Mouse (Mus musculus) testis, adult 2 months (tissue): Measurements from ENCODE around the gene Tmem51. TPM values are rescaled to one million over a fixed set of nuclear protein-coding genes. Genes with fewer than 3 reads are reported as not detected.

Experiments
- H3K27ac ChIP-seq: fragments of 200-500 bp; 2 replicates; pipeline ENCODE4 v1.5.1; 2012; ENCODE audit warnings: low read depth, low read length; ENCODE audit not compliant: control insufficient read depth, insufficient read depth
- H3K27me3 ChIP-seq: fragments of 200-500 bp; 2 replicates; pipeline ENCODE4 v1.6.1; 2012; ENCODE audit warnings: mild to moderate bottlenecking, low read length, moderate library complexity; ENCODE audit not compliant: control insufficient read depth, insufficient read depth
- H3K36me3 ChIP-seq: fragments of 200-500 bp; 2 replicates; pipeline ENCODE4 v1.6.1; 2012; ENCODE audit warnings: mild to moderate bottlenecking, low read length; ENCODE audit not compliant: control insufficient read depth, insufficient read depth
- H3K4me1 ChIP-seq: fragments of 200-500 bp; 2 replicates; pipeline ENCODE4 v1.6.1; 2012; ENCODE audit warnings: low read length; ENCODE audit not compliant: control insufficient read depth, insufficient read depth
- H3K4me3 ChIP-seq: fragments of 200-500 bp; 2 replicates; pipeline ENCODE4 v1.5.1; 2012; ENCODE audit warnings: low read depth, mild to moderate bottlenecking, low read length, moderate library complexity, mixed read lengths; ENCODE audit not compliant: control insufficient read depth
- CTCF ChIP-seq: fragments of 200-500 bp; IDR thresholded peaks from 2 replicates; pipeline ENCODE4 v1.5.1; 2012; ENCODE audit warnings: low read depth, mild to moderate bottlenecking, inconsistent platforms, low read length, moderate library complexity; ENCODE audit not compliant: control insufficient read depth, insufficient read depth, insufficient replicate concordance
- POLR2A ChIP-seq: fragments of 200-500 bp; IDR thresholded peaks from 2 replicates; pipeline ENCODE4 v1.6.1; 2012; ENCODE audit warnings: low read depth, mild to moderate bottlenecking, inconsistent platforms, low read length, moderate library complexity; ENCODE audit not compliant: control insufficient read depth
- polyA plus RNA-seq: library from polyadenylated mRNA; depleted of rRNA; stranded (reverse); fragments of >200 nt; gene quantifications from 2 replicates; pipeline ENCODE4 v1.2.3, GENCODE M21; 2012

Tmem51 gene
- polyA plus RNA-seq, 1 experiment, result 2.3 TPM

DNA sequence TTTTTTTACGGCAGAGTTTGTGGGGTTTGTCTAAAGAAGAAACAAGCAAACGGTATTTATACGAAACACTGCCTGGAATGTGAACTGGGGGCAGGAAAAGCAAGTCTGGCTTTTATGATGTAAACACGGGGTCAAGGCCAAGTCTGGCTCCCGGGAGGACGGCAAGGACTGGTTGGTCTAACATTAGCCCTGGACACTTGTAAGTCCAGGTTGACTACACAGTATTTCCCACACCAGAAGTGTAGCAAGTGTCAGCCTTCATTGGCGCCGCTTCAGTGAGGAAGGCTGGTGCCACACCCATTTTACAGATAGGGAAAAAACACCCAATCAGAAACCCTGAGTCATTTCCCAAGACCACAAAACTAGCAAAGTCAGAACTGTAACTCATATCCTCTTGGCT lies 18.8 kb downstream of the Tmem51 start:
- no peak for TF ChIP-seq POLR2A
- no peak for TF ChIP-seq CTCF
- no peaks in the 10 kb centered on the region for H3K4me1 ChIP-seq
- no peaks in the 10 kb centered on the region for H3K27me3 ChIP-seq

DNA sequence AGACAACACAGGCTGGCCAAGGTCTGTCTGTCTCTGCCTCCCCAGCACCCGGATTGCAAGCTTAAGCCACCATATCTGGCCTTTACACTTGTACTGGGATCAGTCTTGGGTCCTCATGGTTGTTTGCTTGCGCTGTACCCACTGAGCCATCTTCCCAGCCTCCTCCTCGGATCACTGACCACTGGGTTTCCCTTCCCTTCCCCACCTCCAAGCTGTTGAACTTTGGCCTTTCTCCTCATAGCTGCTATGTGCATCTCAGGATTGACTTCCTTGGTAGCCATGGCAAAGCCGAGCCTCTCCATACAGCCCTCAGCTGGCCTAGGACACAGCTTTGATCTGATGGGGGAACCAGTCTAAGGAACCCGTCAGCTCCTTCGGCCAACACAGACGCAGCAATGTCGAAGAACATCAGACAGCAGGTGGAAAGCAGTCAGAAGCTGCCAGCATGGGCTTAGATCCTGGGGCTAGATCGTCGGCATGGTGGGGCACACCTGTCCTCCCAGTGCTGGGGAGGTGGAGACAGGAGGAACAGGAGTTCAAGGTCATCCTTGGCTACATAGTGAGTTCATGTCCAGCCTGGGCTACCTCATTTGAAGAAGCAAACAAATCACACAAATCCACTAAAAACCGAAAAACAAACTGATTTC lies 19.4 kb downstream of the Tmem51 start:
- H3K27ac ChIP-seq, result no peak overlapping the region
- TF ChIP-seq CTCF, result no peak
- TF ChIP-seq POLR2A, result no peak

More for the DNA sequence above, 18.8 kb downstream of the Tmem51 start:
- no peak overlapping the region for H3K4me3 ChIP-seq
- no peaks in the 10 kb centered on the region for H3K36me3 ChIP-seq
- H3K27ac ChIP-seq, result no peak overlapping the region

DNA sequence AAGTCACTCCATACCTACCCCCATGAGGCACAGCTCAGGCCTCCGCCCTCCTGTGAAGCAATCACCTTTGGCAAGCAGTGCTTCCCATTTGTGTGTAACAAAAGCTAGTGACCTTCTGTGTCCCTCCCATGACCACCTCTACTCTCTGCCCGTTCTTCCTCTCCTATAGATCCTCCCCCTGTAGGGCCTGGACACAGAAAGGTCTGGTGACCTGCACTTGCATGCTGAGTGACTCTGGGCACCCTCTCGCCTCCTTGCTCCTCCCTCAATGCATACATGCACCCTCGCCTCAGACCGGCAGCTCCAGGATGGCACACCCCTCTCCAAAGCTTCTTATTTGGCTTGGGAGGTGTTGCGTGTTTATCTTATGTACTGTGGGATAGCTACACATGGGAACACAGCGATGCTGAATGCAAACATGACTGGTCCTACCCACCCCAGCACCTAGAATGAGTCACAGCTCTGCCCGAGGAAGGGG lies 21.0 kb downstream of the Tmem51 start:
- TF ChIP-seq CTCF, result no peak
- TF ChIP-seq POLR2A, result no peak
- H3K36me3 ChIP-seq, result no peaks in the 10 kb centered on the region
- H3K27ac ChIP-seq, result no peak overlapping the region
- H3K4me3 ChIP-seq, result no peak overlapping the region
- no peaks in the 10 kb centered on the region for H3K4me1 ChIP-seq
- no peaks in the 10 kb centered on the region for H3K27me3 ChIP-seq

More for the DNA sequence above, 19.4 kb downstream of the Tmem51 start:
- Histone ChIP-seq H3K4me1 (no peaks in the 10 kb centered on the region), H3K4me3 (no peak overlapping the region), H3K36me3 (no peaks in the 10 kb centered on the region), H3K27me3 (no peaks in the 10 kb centered on the region)

DNA sequence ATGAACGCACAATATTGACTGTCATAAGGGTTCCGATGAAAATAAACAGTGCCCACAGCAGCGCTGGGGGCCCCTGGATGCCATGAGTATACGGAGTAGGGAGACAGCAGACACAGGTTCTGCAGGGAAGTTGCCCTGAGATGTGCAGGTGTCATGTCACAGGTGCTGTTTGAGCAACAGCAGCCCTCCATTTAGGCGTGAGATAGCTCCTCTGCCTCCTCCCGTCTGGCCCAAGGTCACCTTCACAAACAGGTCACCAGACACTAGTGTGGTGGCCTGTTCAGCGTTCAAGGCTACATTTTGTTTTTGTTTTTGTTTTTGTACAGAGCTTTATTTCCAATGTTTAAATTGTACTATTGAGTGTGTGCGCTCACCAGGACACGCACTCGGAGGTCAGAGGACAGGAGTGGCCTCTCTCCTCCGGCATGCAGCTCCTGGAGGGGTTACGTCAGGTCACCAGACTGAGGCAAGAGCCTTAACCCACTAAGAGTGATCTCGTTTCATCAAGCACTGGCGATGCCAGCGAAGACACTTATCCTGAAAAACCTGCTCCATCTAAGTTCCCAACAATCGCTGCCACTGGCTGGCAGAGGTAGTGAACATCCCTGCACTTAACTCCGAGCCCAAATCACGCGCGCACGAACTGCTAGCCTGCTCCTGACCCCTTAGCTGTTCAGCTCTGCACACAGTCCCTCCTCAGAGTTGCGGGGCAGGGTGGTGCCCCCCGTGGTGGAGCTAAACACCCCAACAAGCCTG lies 22.4 kb downstream of the Tmem51 start:
- TF ChIP-seq POLR2A, result no peak
- TF ChIP-seq CTCF, result no peak
- H3K27ac ChIP-seq, result no peak overlapping the region
- no peak overlapping the region for H3K4me3 ChIP-seq
- H3K36me3 ChIP-seq, result no peaks in the 10 kb centered on the region
- H3K4me1 ChIP-seq, result no peaks in the 10 kb centered on the region
- no peaks in the 10 kb centered on the region for H3K27me3 ChIP-seq

DNA sequence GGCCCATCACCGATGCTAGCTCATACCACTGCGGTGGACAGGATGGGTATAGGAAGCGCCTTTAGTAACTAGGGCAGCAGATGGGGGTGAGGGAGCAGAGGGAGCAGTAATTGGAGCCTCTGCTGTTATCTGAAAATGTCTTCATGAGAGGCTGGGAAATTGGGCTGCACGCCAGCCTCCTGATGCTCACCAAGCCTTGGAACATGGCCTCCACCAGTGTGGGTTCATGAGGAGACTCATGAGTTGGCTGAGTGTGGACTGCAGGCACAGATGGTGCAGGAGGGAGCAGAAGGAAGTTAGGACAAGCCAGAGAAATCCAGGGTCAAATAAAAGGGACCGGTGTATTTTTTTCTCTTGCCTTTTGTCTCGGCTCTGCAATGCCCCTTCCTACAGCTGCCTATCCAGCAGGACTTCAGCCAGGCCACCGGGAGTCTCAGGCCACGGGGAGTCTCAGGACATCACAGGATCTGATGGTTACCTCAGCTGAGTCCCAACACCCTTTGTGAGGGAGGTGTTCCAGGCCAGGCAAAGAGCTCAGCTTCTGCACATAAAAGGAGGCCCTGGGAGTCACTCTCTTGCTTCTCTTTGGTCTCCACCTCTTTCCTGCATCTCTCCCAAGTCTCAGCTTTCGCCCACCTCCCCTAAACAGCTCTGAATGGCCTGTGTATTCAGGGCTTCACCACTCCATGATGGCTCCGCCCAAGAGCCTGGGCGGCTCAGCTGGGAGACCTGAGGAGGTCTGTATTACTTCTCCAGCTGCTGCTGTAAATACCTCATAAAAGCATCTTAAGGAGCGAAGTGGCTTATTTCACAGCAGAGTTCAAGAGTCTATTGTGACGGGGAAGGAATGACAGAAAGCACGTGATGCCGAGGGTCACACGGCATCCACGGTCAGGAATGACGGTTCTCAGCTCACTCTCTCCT lies 23.4 kb downstream of the Tmem51 start:
- H3K27me3 ChIP-seq, result no peaks in the 10 kb centered on the region
- H3K36me3 ChIP-seq, result no peaks in the 10 kb centered on the region
- no peaks in the 10 kb centered on the region for H3K4me1 ChIP-seq
- H3K4me3 ChIP-seq, result no peak overlapping the region
- no peak for TF ChIP-seq CTCF
- TF ChIP-seq POLR2A, result no peak
- no peak overlapping the region for H3K27ac ChIP-seq

DNA sequence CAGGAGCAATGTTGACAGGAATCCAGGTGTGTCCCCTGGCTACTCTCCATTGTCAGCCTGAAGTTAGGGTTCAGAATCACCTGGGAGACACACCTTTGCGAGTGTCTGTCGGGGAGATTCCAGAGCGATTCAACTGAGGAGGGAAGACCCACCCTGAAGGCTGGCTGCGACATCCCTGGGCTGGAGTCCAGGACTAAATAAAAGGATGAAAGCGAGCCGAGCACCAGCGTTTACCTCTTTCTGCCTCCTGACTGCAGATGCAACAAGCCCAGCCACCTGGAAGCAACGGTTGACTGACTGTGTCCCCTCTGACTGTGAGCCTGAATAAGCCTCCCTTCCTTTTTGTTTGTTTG lies 24.3 kb downstream of the Tmem51 start:
- Histone ChIP-seq H3K4me1 (no peaks in the 10 kb centered on the region), H3K27me3 (no peaks in the 10 kb centered on the region), H3K36me3 (no peaks in the 10 kb centered on the region), H3K4me3 (no peak overlapping the region), H3K27ac (no peak overlapping the region)
- TF ChIP-seq CTCF, result no peak
- TF ChIP-seq POLR2A, result no peak
